ENCODE assay signal across 7 mouse cellular contexts in genomic region chr15:84167600-84167999, GRCm38 (mm10). TPM values are rescaled to one million over a fixed set of nuclear protein-coding genes. Genes with fewer than 3 reads are reported as not detected.
A peak's percentile ranks its signal among the peaks of the same experiment; 100 is the strongest.
DNase-seq lines count a peak whose midpoint lies in the region; ATAC-seq and TF ChIP-seq lines count a peak whose summit lies in the region.

Gene Pnpla3, plus strand, starts transcription at chr15:84167837.

- TF ChIP-seq CTCF in bone marrow, adult 2 months (IDR thresholded peaks at IDR 0.05; ENCODE audit: control insufficient read depth, insufficient read depth, low read length) = no peak

- peak within 1 kb of the TSS; percentile 99 for H3K4me2 ChIP-seq in embryonic facial prominence, embryonic 14.5 days (ENCODE audit: low read depth, low read length)
- H3K4me2 ChIP-seq in midbrain, embryonic 13.5 days (replicated peaks) = peak within 1 kb of the TSS; percentile 89

- no peaks in the 10 kb centered on the region for H3K4me1 ChIP-seq in bone marrow, adult 2 months (ENCODE audit: control insufficient read depth, insufficient read depth, low read length)
- peaks cover 6% of the 10 kb centered on the region; the same call in 1 of the 2 replicates for H3K4me1 ChIP-seq in embryonic facial prominence, embryonic 14.5 days (ENCODE audit: control insufficient read depth, insufficient read depth, low read length)
- peaks cover 20% of the 10 kb centered on the region for H3K4me1 ChIP-seq in limb, embryonic 10.5 days
- H3K4me1 ChIP-seq in midbrain, embryonic 13.5 days (replicated peaks) = peaks cover 22% of the 10 kb centered on the region

- under 1% methylated on average over 28 of the region's 28 CpGs for WGBS in bone marrow, adult 2 months
- whole genome bisulfite sequencing in embryonic facial prominence, embryonic 14.5 days = 0% methylated on average over 21 of the region's 28 CpGs
- WGBS in limb, embryonic 10.5 days = 0% methylated on average over 28 of the region's 28 CpGs
- under 1% methylated on average over 28 of the region's 28 CpGs for WGBS in midbrain, embryonic 13.5 days

- peak; percentile 99 for DNase-seq in embryonic facial prominence, embryonic 14.5 days (ENCODE audit: low spot score)
- DNase-seq in heart, adult 18-20 months = peak; percentile 97
- DNase-seq in kidney, adult 18-20 months = peak; percentile 95
- DNase-seq in limb, embryonic 10.5 days (ENCODE audit: low spot score) = peak; percentile 92
- peak; percentile 26 for DNase-seq in spleen, adult 12 weeks (ENCODE audit: low spot score)

- H3K27me3 ChIP-seq in embryonic facial prominence, embryonic 14.5 days (replicated peaks; ENCODE audit: control insufficient read depth, insufficient read depth, low read length) = peaks cover 9% of the 10 kb centered on the region; the same call in 1 of the 2 replicates
- peaks cover 22% of the 10 kb centered on the region for H3K27me3 ChIP-seq in limb, embryonic 10.5 days (ENCODE audit: low read depth, poor library complexity, severe bottlenecking)
- no peaks in the 10 kb centered on the region for H3K27me3 ChIP-seq in midbrain, embryonic 13.5 days

- H3K27ac ChIP-seq in bone marrow, adult 2 months (ENCODE audit: control insufficient read depth, insufficient read depth, low read depth, low read length, poor library complexity) = no peak within 1 kb of the TSS; the same call in 1 of the 2 replicates
- H3K27ac ChIP-seq in embryonic facial prominence, embryonic 14.5 days (replicated peaks; ENCODE audit: low read depth, low read length) = no peak within 1 kb of the TSS
- peak within 1 kb of the TSS; percentile 66 for H3K27ac ChIP-seq in limb, embryonic 10.5 days
- H3K27ac ChIP-seq in midbrain, embryonic 13.5 days = peak within 1 kb of the TSS; percentile 77

- TF ChIP-seq POLR2A in bone marrow, adult 2 months (IDR thresholded peaks at IDR 0.05; ENCODE audit: borderline replicate concordance, control insufficient read depth, low read depth, low read length) = peak; percentile 41; the same call in 1 of the 2 replicates

- H3K9me3 ChIP-seq in embryonic facial prominence, embryonic 14.5 days (ENCODE audit: control insufficient read depth, low read length) = no peaks in the 10 kb centered on the region
- H3K9me3 ChIP-seq in limb, embryonic 10.5 days (replicated peaks) = no peaks in the 10 kb centered on the region
- H3K9me3 ChIP-seq in midbrain, embryonic 13.5 days = no peaks in the 10 kb centered on the region

- H3K9ac ChIP-seq in embryonic facial prominence, embryonic 14.5 days (ENCODE audit: low read depth, low read length) = peak within 1 kb of the TSS; percentile 66
- H3K9ac ChIP-seq in midbrain, embryonic 13.5 days (replicated peaks) = peak within 1 kb of the TSS; percentile 73

- no peak within 1 kb of the TSS for H3K4me3 ChIP-seq in bone marrow, adult 2 months (replicated peaks; ENCODE audit: control insufficient read depth, low read depth, low read length)
- H3K4me3 ChIP-seq in embryonic facial prominence, embryonic 14.5 days (ENCODE audit: low read depth, low read length) = peak within 1 kb of the TSS; percentile 52
- peak within 1 kb of the TSS; percentile 62 for H3K4me3 ChIP-seq in limb, embryonic 10.5 days
- H3K4me3 ChIP-seq in midbrain, embryonic 13.5 days (replicated peaks) = peak within 1 kb of the TSS; percentile 55

- H3K36me3 ChIP-seq in embryonic facial prominence, embryonic 14.5 days (ENCODE audit: control insufficient read depth, insufficient read depth, low read length) = no peaks in the 10 kb centered on the region
- no peaks in the 10 kb centered on the region for H3K36me3 ChIP-seq in limb, embryonic 10.5 days
- H3K36me3 ChIP-seq in midbrain, embryonic 13.5 days = no peaks in the 10 kb centered on the region

- ATAC-seq in embryonic facial prominence, embryonic 14.5 days (ENCODE audit: low read depth) = peak; percentile 98
- ATAC-seq in midbrain, embryonic 13.5 days = peak; percentile 95

RNA-seq across cellular contexts. Expression of gene Pnpla3, which starts in this region (rescaled TPM):
- polyA plus RNA-seq in bone marrow, adult 2 months (2011; ENCODE audit: insufficient read depth, insufficient read length, low replicate concordance, missing spikeins) = 0.74 TPM in 1 of 2 replicates, not detected in the other
- polyA plus RNA-seq in embryonic facial prominence, embryonic 14.5 days (2014; fragmentation: Nextera tagmentation; extraction: Ambion mirVana) = 0.89 and 1.1 TPM in 2 replicates
- total RNA-seq in heart, adult 18-20 months (2021) = 1 to 10 TPM; 2.6 to 8.8 TPM
- 0.10 and 0.19 TPM in 2 replicates for polyA plus RNA-seq in limb, embryonic 10.5 days (2016; fragmentation: Nextera tagmentation; extraction: Ambion mirVana)
- 4.1 and 4.5 TPM in 2 replicates for polyA plus RNA-seq in midbrain, embryonic 13.5 days (2015; fragmentation: Nextera tagmentation; extraction: Ambion mirVana)

Comparison
In these comparisons a context has a peak if more than half of its experiments do, and no peak if none do; other contexts are left out.
1. Peak in DNase-seq, H3K4me3 ChIP-seq and H3K27ac ChIP-seq in limb, embryonic 10.5 days; RNA of the gene not detected or under 1 TPM.
2. DNase-seq: peak in every context shown above with its lines; median percentile 99 in embryonic facial prominence, embryonic 14.5 days; 97 in heart, adult 18-20 months; 95 in kidney, adult 18-20 months; 92 in limb, embryonic 10.5 days; 26 in spleen, adult 12 weeks.